Comparison of ENCODE assay signal across 19 mouse cellular contexts in the genomic region with DNA sequence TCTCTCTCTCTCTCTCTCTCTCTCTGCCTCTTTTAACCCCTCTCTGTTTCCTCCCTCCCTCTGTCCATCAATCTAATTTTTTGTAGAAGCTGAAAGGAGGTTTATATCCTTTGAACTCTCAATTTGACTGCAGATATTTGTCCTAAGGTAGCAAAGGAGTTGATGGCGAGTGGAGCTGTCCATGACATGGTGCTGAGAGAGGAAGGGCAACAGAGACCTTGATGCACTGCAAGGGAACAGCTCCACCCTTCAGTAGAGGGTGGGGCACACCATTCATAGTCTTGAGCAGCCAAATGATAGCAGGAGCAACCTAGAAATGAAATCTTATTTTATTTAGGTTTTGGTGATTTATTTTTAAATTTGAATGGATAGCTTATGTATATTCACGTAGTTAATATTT. TPM values are rescaled to one million over a fixed set of nuclear protein-coding genes. Genes with fewer than 3 reads are reported as not detected.
DNase-seq lines count a peak whose midpoint lies in the region; TF ChIP-seq lines count a peak whose summit lies in the region.
"Had no signal": no experiment of that assay in that cellular context is flagged by ENCODE, and none has a peak within 500 bp of the region (broad histone marks: within the 10 kb centered on the region; RNA-seq: fewer than 3 reads in every experiment).

No protein-coding gene starts in this region.

- peaks cover 22% of the 10 kb centered on the region for H3K27me3 ChIP-seq in CH12.LX (replicated peaks)
- H3K27me3 ChIP-seq: forebrain, embryonic 15.5 days; heart, embryonic 13.5 days had no signal

- H3K4me3 ChIP-seq in CH12.LX (replicated peaks in 1 of 3; ENCODE audit: low read depth in 2 of 3, low read length in 2 of 3, poor library complexity in 1 of 3) = no peak overlapping the region
- no peak overlapping the region for H3K4me3 ChIP-seq in left cerebral cortex, adult 2 months
- H3K4me3 ChIP-seq: forebrain, embryonic 15.5 days; heart, embryonic 13.5 days had no signal

- no peaks in the 10 kb centered on the region for H3K9me3 ChIP-seq in CH12.LX (replicated peaks; ENCODE audit: low read length)
- H3K9me3 ChIP-seq: forebrain, embryonic 15.5 days; heart, embryonic 13.5 days had no signal

- no peak overlapping the region for H3K9ac ChIP-seq in CH12.LX (ENCODE audit: insufficient read depth, low read depth)
- H3K9ac ChIP-seq: heart, embryonic 13.5 days had no signal

- no peak for TF ChIP-seq POLR2A in CH12.LX (IDR thresholded peaks at IDR 0.05; ENCODE audit: low read depth, low read length)

- no peaks in the 10 kb centered on the region for H3K79me2 ChIP-seq in CH12.LX (replicated peaks; ENCODE audit: control insufficient read depth, extremely low read depth, insufficient read depth, poor library complexity, severe bottlenecking)

- no peak for TF ChIP-seq RAD21 in CH12.LX (IDR thresholded peaks at IDR 0.05; ENCODE audit: low read depth, low read length)

- no peak for TF ChIP-seq EP300 in CH12.LX (IDR thresholded peaks at IDR 0.05; ENCODE audit: low read length)

- intact Hi-C loops in left cerebral cortex, adult 2 months (cut with DNase I) = loop anchor here (10.0 kb wide), 1 partner anchor 142 kb away; no protein-coding TSS in a partner anchor

- in situ Hi-C loops in CH12.LX (cut with MboI; ENCODE audit: low pct_ligation_motif_present, low pct_unique_long_range_greater_than_20kb, low sequenced_read_pairs) = no loop called here

- no peaks in the 10 kb centered on the region for H3K36me3 ChIP-seq in CH12.LX (replicated peaks in 1 of 2; ENCODE audit: control insufficient read depth in 1 of 2, insufficient read depth in 1 of 2, low read length in 1 of 2)
- H3K36me3 ChIP-seq: forebrain, embryonic 15.5 days; heart, embryonic 13.5 days had no signal

- dilution Hi-C loops in CH12.LX (cut with MboI; ENCODE audit: extremely low pct_ligation_motif_present, extremely low pct_unique_long_range_greater_than_20kb, low sequenced_read_pairs) = no loop called here

- H3K27ac ChIP-seq in CH12.LX (ENCODE audit: insufficient read depth, low read depth) = no peak overlapping the region
- no peak overlapping the region for H3K27ac ChIP-seq in left cerebral cortex, adult 2 months
- H3K27ac ChIP-seq: heart, embryonic 13.5 days had no signal

- peak; percentile 52 for DNase-seq in embryo, embryonic 10 days (ENCODE audit: low spot score)
- no peak for DNase-seq in embryo, embryonic 9.5 days (ENCODE audit: extremely low spot score)
- DNase-seq in CH12.LX (ENCODE audit: extremely low read depth) = peak; percentile 6
- peak; percentile 35 for DNase-seq in embryo, embryonic 11 days
- DNase-seq in mesoderm, embryonic 11.5 days (ENCODE audit: low read depth, low spot score) = peak; percentile 39
- no peak for DNase-seq in gastrocnemius, postnatal 10 days
- DNase-seq in left cerebral cortex, adult 2 months (ENCODE audit: extremely low spot score in 1 of 2, low spot score in 2 of 2) = no peak
- DNase-seq: adrenal gland, postnatal 25 days; B cell, adult 2 months; cerebellum, adult 18-20 months; heart, postnatal 36 days; kidney, adult 8-10 months; layer of hippocampus, postnatal 36 days; thymus, adult 2 months had no signal

- no peaks in the 10 kb centered on the region for H3K4me1 ChIP-seq in CH12.LX (ENCODE audit: control insufficient read depth in 1 of 2, insufficient read depth in 2 of 2)
- H3K4me1 ChIP-seq: heart, embryonic 13.5 days had no signal

- no peak overlapping the region for H3K4me2 ChIP-seq in CH12.LX (ENCODE audit: insufficient read depth, low read depth, poor library complexity, severe bottlenecking)
- H3K4me2 ChIP-seq: forebrain, embryonic 15.5 days; heart, embryonic 13.5 days; liver, embryonic 11.5 days had no signal

- TF ChIP-seq CTCF in CH12.LX (conservative IDR thresholded peaks at IDR 0.05 in 1 of 2, IDR thresholded peaks at IDR 0.05 in 1 of 2; ENCODE audit: low read depth in 2 of 2, low read length in 2 of 2) = no peak
- TF ChIP-seq CTCF in left cerebral cortex, adult 2 months (IDR thresholded peaks at IDR 0.05) = no peak

TF ChIP-seq in CH12.LX, 34 proteins besides CTCF, POLR2A, EP300 and RAD21:
- TF ChIP-seq NRF1 (IDR thresholded peaks at IDR 0.05; ENCODE audit: low read depth, low read length) = no peak
- no peak for TF ChIP-seq ELF1 (IDR thresholded peaks at IDR 0.05; ENCODE audit: low read depth, low read length)
- TF ChIP-seq MAX (IDR thresholded peaks at IDR 0.05; ENCODE audit: low read length) = no peak
- no peak for TF ChIP-seq USF1 (IDR thresholded peaks at IDR 0.05; ENCODE audit: low read depth, low read length)
- no peak for TF ChIP-seq UBTF (IDR thresholded peaks at IDR 0.05; ENCODE audit: low read depth, low read length)
- TF ChIP-seq MAZ (IDR thresholded peaks at IDR 0.05; ENCODE audit: low read depth, low read length) = no peak
- no peak for TF ChIP-seq ZMIZ1 (IDR thresholded peaks at IDR 0.05; ENCODE audit: low read depth, low read length)
- no peak for TF ChIP-seq MAFK (IDR thresholded peaks at IDR 0.05; ENCODE audit: insufficient replicate concordance, low read length)
- no peak for TF ChIP-seq E2F4 (IDR thresholded peaks at IDR 0.05; ENCODE audit: insufficient replicate concordance, low read depth, low read length)
- TF ChIP-seq JUND (conservative IDR thresholded peaks at IDR 0.05; ENCODE audit: low read depth, low read length) = no peak
- TF ChIP-seq MEF2A (IDR thresholded peaks at IDR 0.05; ENCODE audit: borderline replicate concordance, low read depth, low read length) = no peak
- no peak for TF ChIP-seq SIN3A (IDR thresholded peaks at IDR 0.05; ENCODE audit: low read length)
- no peak for TF ChIP-seq MXI1 (IDR thresholded peaks at IDR 0.05; ENCODE audit: low read depth, low read length)
- TF ChIP-seq MYC (IDR thresholded peaks at IDR 0.05; ENCODE audit: low read depth, low read length) = no peak
- TF ChIP-seq TCF12 (IDR thresholded peaks at IDR 0.05; ENCODE audit: low read depth, low read length) = no peak

RNA-seq across cellular contexts. Expression of gene Frmpd2, which starts 55.1 kb away (rescaled TPM):
- total RNA-seq in CH12.LX (2012; rRNA removed) = not detected in 2 replicates
- not detected in 2 replicates for total RNA-seq in CH12.LX (2014; rRNA removed)
- polyA plus RNA-seq in CH12.LX (2012; ENCODE audit: insufficient read length, low read depth) = not detected in 2 replicates
- total RNA-seq in gastrocnemius, postnatal 10 days (2021) = under 1 TPM in 1 of 2 experiments, not detected in 1; 0.23 TPM
- total RNA-seq in left cerebral cortex, adult 2 months (2021) = under 1 TPM; 0.25 to 0.87 TPM
- total RNA-seq: adrenal gland, postnatal 25 days; granulocyte monocyte progenitor cell, adult 5-6 weeks; heart, postnatal 36 days; megakaryocyte, adult 5-6 weeks had no signal
- polyA plus RNA-seq: heart, embryonic 13.5 days; liver, embryonic 11.5 days had no signal

Comparison
In these comparisons a context has a peak if more than half of its experiments do, and no peak if none do; other contexts are left out.
1. DNase-seq: peak in embryo, embryonic 10 days (single experiment), CH12.LX (single experiment), embryo, embryonic 11 days (single experiment) and mesoderm, embryonic 11.5 days (single experiment); none in embryo, embryonic 9.5 days (single experiment), gastrocnemius, postnatal 10 days (single experiment) and left cerebral cortex, adult 2 months (0 of 2).